25 mouse cellular contexts compared by ENCODE assay signal in genomic region chr2:48733936-48734335, GRCm38 (mm10).
DNase-seq lines count a peak whose midpoint lies in the region; ATAC-seq and TF ChIP-seq lines count a peak whose summit lies in the region.
"Had no signal": no experiment of that assay in that cellular context is flagged by ENCODE, and none has a peak within 500 bp of the region (broad histone marks: within the 10 kb centered on the region; RNA-seq: fewer than 3 reads in every experiment).

No protein-coding gene starts in this region.

- ATAC-seq in lung, postnatal 0 days, result no peak
- ATAC-seq: activated CD4-positive, CD25-positive, alpha-beta regulatory T cell, adult 4 months; forebrain, embryonic 13.5 days; forebrain, embryonic 16.5 days; hindbrain, postnatal 0 days; inflammation-experienced regulatory T-cells, adult 6 months had no signal

- no peaks in the 10 kb centered on the region for H3K9me3 ChIP-seq in lung, postnatal 0 days (ENCODE audit: low read length)
- H3K9me3 ChIP-seq: embryonic facial prominence, embryonic 10.5 days; embryonic facial prominence, embryonic 13.5 days; forebrain, embryonic 10.5 days; heart, embryonic 10.5 days had no signal

- H3K4me3 ChIP-seq in gastrocnemius, adult 2 months, result no peak overlapping the region
- H3K4me3 ChIP-seq in lung, postnatal 0 days (ENCODE audit: low read depth, low read length), result no peak overlapping the region
- H3K4me3 ChIP-seq: embryonic facial prominence, embryonic 10.5 days; embryonic facial prominence, embryonic 13.5 days; erythroblast, embryonic 14.5 days; forebrain, embryonic 10.5 days; forebrain, embryonic 13.5 days; heart, adult 2 months; heart, embryonic 10.5 days; heart, embryonic 13.5 days had no signal

- intact Hi-C loops in gastrocnemius, adult 2 months (cut with DNase I), result no loop called here

- no peak overlapping the region for H3K4me2 ChIP-seq in lung, postnatal 0 days (replicated peaks; ENCODE audit: low read depth, low read length)
- H3K4me2 ChIP-seq: embryonic facial prominence, embryonic 13.5 days; forebrain, embryonic 13.5 days; heart, embryonic 13.5 days; hindbrain, embryonic 14.5 days had no signal

- no peaks in the 10 kb centered on the region for H3K27me3 ChIP-seq in lung, postnatal 0 days (replicated peaks; ENCODE audit: insufficient read depth, low read length)
- H3K27me3 ChIP-seq: embryonic facial prominence, embryonic 13.5 days; forebrain, embryonic 13.5 days; heart, embryonic 13.5 days had no signal

- H3K27ac ChIP-seq in gastrocnemius, adult 2 months, result peak overlapping the region; percentile 53; the same call in 1 of the 2 replicates
- no peak overlapping the region for H3K27ac ChIP-seq in lung, postnatal 0 days (ENCODE audit: low read length)
- H3K27ac ChIP-seq: embryonic facial prominence, embryonic 10.5 days; embryonic facial prominence, embryonic 13.5 days; forebrain, embryonic 10.5 days; forebrain, embryonic 13.5 days; heart, adult 2 months; heart, embryonic 10.5 days; heart, embryonic 13.5 days; hindbrain, embryonic 14.5 days; hindbrain, postnatal 0 days had no signal

- no peak for TF ChIP-seq EP300 in lung, postnatal 0 days (IDR thresholded peaks at IDR 0.05)

- H3K4me1 ChIP-seq in lung, postnatal 0 days (ENCODE audit: insufficient read depth, low read depth, low read length), result peaks cover 7% of the 10 kb centered on the region; the same call in 1 of the 2 replicates
- H3K4me1 ChIP-seq: embryonic facial prominence, embryonic 10.5 days; embryonic facial prominence, embryonic 13.5 days; forebrain, embryonic 13.5 days; heart, embryonic 10.5 days had no signal

- H3K9ac ChIP-seq in lung, postnatal 0 days (replicated peaks; ENCODE audit: low read depth), result no peak overlapping the region
- H3K9ac ChIP-seq: embryonic facial prominence, embryonic 13.5 days; forebrain, embryonic 13.5 days; heart, embryonic 13.5 days; hindbrain, embryonic 14.5 days had no signal

- TF ChIP-seq CTCF in gastrocnemius, adult 2 months (IDR thresholded peaks at IDR 0.05), result no peak
- TF ChIP-seq CTCF in lung, postnatal 0 days (IDR thresholded peaks at IDR 0.05), result no peak

- H3K36me3 ChIP-seq in lung, postnatal 0 days (ENCODE audit: insufficient read depth, low read length), result no peaks in the 10 kb centered on the region
- H3K36me3 ChIP-seq: embryonic facial prominence, embryonic 10.5 days; embryonic facial prominence, embryonic 13.5 days; forebrain, embryonic 10.5 days; heart, embryonic 10.5 days; heart, embryonic 13.5 days had no signal

- WGBS in lung, postnatal 0 days, result 71% methylated on average over 1 of the region's 1 CpGs

- DNase-seq in gastrocnemius, adult 2 months, result no peak
- DNase-seq in gastrocnemius, postnatal 4 days (ENCODE audit: low spot score in 2 of 2), result no peak
- DNase-seq in lung, postnatal 0 days (ENCODE audit: low spot score), result peak; percentile 74
- no peak for DNase-seq in lung, postnatal 10 days
- DNase-seq in gonadal fat pad, adult 2 months (ENCODE audit: low read depth), result peak; percentile 81
- no peak for DNase-seq in neural tube, embryonic 10.5 days (ENCODE audit: extremely low spot score, low spot score)
- DNase-seq: cerebellum, adult 11 months; cerebellum, adult 2 months; cerebellum, adult 9-11 months; cerebellum, postnatal 36 days; embryo, embryonic 11 days; heart, postnatal 4 days had no signal

Comparison
In these comparisons a context has a peak if more than half of its experiments do, and no peak if none do; other contexts are left out.
1. DNase-seq: peak in lung, postnatal 0 days (single experiment) and gonadal fat pad, adult 2 months (single experiment); none in gastrocnemius, adult 2 months (single experiment), gastrocnemius, postnatal 4 days (0 of 2), lung, postnatal 10 days (single experiment) and neural tube, embryonic 10.5 days (single experiment).